Comparison of ENCODE assay signal across 20 mouse cellular contexts in genomic region chr16:9737131-9737530, GRCm38 (mm10).
A peak's percentile ranks its signal among the peaks of the same experiment; 100 is the strongest.
DNase-seq lines count a peak whose midpoint lies in the region; ATAC-seq and TF ChIP-seq lines count a peak whose summit lies in the region.
"Had no signal": no experiment of that assay in that cellular context is flagged by ENCODE, and none has a peak within 500 bp of the region (broad histone marks: within the 10 kb centered on the region; RNA-seq: fewer than 3 reads in every experiment).

No protein-coding gene starts in this region.

- peak; percentile 5 to 62 for DNase-seq in adrenal gland, adult (ENCODE audit: inconsistent age in 2 of 2, low spot score in 1 of 2)
- DNase-seq in adrenal gland, adult 8-10 months = no peak
- peak; percentile 13 for DNase-seq in hindbrain, postnatal 0 days (ENCODE audit: low spot score)
- DNase-seq in hindbrain, embryonic 10.5 days (ENCODE audit: low spot score) = no peak
- no peak for DNase-seq in lung, postnatal 0 days (ENCODE audit: low spot score)
- DNase-seq in lung, adult 18-20 months = no peak
- DNase-seq in embryo, embryonic 9.5 days (ENCODE audit: extremely low spot score) = peak; percentile 10
- DNase-seq in gastrocnemius, postnatal 36 days = no peak
- DNase-seq: cerebellum, adult 11-12 months; cerebellum, postnatal 36 days; gastrocnemius, postnatal 25 days; lung, postnatal 36 days; right cerebral cortex, postnatal 14 days; thymus, postnatal 25 days had no signal

- H3K36me3 ChIP-seq in hindbrain, postnatal 0 days (ENCODE audit: insufficient read depth, low read length) = no peaks in the 10 kb centered on the region
- no peaks in the 10 kb centered on the region for H3K36me3 ChIP-seq in hindbrain, embryonic 10.5 days
- no peaks in the 10 kb centered on the region for H3K36me3 ChIP-seq in lung, postnatal 0 days (ENCODE audit: insufficient read depth, low read length)
- H3K36me3 ChIP-seq: embryonic facial prominence, embryonic 15.5 days; forebrain, embryonic 10.5 days; limb, embryonic 10.5 days had no signal

- ATAC-seq in hindbrain, postnatal 0 days = no peak
- ATAC-seq in lung, postnatal 0 days = no peak
- ATAC-seq: CD4-positive, CD25-positive, alpha-beta regulatory T cell, adult 4 months had no signal

- intact Hi-C loops in gastrocnemius, postnatal 36 days (cut with DNase I) = no loop called here

- H3K4me3 ChIP-seq in hindbrain, postnatal 0 days (ENCODE audit: low read length) = no peak overlapping the region
- no peak overlapping the region for H3K4me3 ChIP-seq in hindbrain, embryonic 10.5 days
- no peak overlapping the region for H3K4me3 ChIP-seq in lung, postnatal 0 days (ENCODE audit: low read depth, low read length)
- H3K4me3 ChIP-seq: embryonic facial prominence, embryonic 15.5 days; forebrain, embryonic 10.5 days; limb, embryonic 10.5 days had no signal

- H3K9me3 ChIP-seq in hindbrain, postnatal 0 days (ENCODE audit: low read length) = no peaks in the 10 kb centered on the region
- peaks cover 6% of the 10 kb centered on the region; the same call in 1 of the 2 replicates for H3K9me3 ChIP-seq in hindbrain, embryonic 10.5 days
- no peaks in the 10 kb centered on the region for H3K9me3 ChIP-seq in lung, postnatal 0 days (ENCODE audit: low read length)
- H3K9me3 ChIP-seq: embryonic facial prominence, embryonic 15.5 days; forebrain, embryonic 10.5 days; limb, embryonic 10.5 days had no signal

- TF ChIP-seq EP300 in lung, postnatal 0 days (IDR thresholded peaks at IDR 0.05) = no peak

- H3K27ac ChIP-seq in hindbrain, postnatal 0 days = no peak overlapping the region
- no peak overlapping the region for H3K27ac ChIP-seq in hindbrain, embryonic 10.5 days
- H3K27ac ChIP-seq in lung, postnatal 0 days (ENCODE audit: low read length) = no peak overlapping the region
- H3K27ac ChIP-seq: embryonic facial prominence, embryonic 15.5 days; forebrain, embryonic 10.5 days; limb, embryonic 10.5 days; stomach, postnatal 0 days had no signal

- 19% methylated on average over 2 of the region's 2 CpGs for WGBS in hindbrain, postnatal 0 days
- WGBS in hindbrain, embryonic 10.5 days = 11% methylated on average over 2 of the region's 2 CpGs
- WGBS in lung, postnatal 0 days = 30% methylated on average over 2 of the region's 2 CpGs

- no peaks in the 10 kb centered on the region for H3K4me1 ChIP-seq in hindbrain, postnatal 0 days (ENCODE audit: insufficient read depth, low read length)
- peaks cover 8% of the 10 kb centered on the region for H3K4me1 ChIP-seq in hindbrain, embryonic 10.5 days (replicated peaks)
- no peaks in the 10 kb centered on the region for H3K4me1 ChIP-seq in lung, postnatal 0 days (ENCODE audit: insufficient read depth, low read depth, low read length)
- H3K4me1 ChIP-seq: embryonic facial prominence, embryonic 15.5 days; limb, embryonic 10.5 days had no signal

- H3K27me3 ChIP-seq in hindbrain, postnatal 0 days (ENCODE audit: insufficient read depth, low read length) = no peaks in the 10 kb centered on the region
- H3K27me3 ChIP-seq in hindbrain, embryonic 10.5 days (ENCODE audit: insufficient read depth, poor library complexity, severe bottlenecking) = no peaks in the 10 kb centered on the region
- H3K27me3 ChIP-seq in lung, postnatal 0 days (replicated peaks; ENCODE audit: insufficient read depth, low read length) = no peaks in the 10 kb centered on the region
- H3K27me3 ChIP-seq: embryonic facial prominence, embryonic 15.5 days had no signal

- TF ChIP-seq CTCF in hindbrain, postnatal 0 days (IDR thresholded peaks at IDR 0.05; ENCODE audit: low read depth) = peak; percentile 54
- TF ChIP-seq CTCF in lung, postnatal 0 days (IDR thresholded peaks at IDR 0.05) = 0 out of 2 replicates have a peak, but pooled peaks have one; percentile 22

- H3K9ac ChIP-seq in hindbrain, postnatal 0 days (replicated peaks; ENCODE audit: low read length) = no peak overlapping the region
- no peak overlapping the region for H3K9ac ChIP-seq in lung, postnatal 0 days (replicated peaks; ENCODE audit: low read depth)
- H3K9ac ChIP-seq: embryonic facial prominence, embryonic 15.5 days had no signal

- H3K4me2 ChIP-seq in hindbrain, postnatal 0 days (ENCODE audit: low read depth, low read length) = no peak overlapping the region
- no peak overlapping the region for H3K4me2 ChIP-seq in lung, postnatal 0 days (replicated peaks; ENCODE audit: low read depth, low read length)
- H3K4me2 ChIP-seq: embryonic facial prominence, embryonic 15.5 days; heart, embryonic 11.5 days had no signal

Comparison
In these comparisons a context has a peak if more than half of its experiments do, and no peak if none do; other contexts are left out.
1. DNase-seq: peak in adrenal gland, adult (2 of 2), hindbrain, postnatal 0 days (single experiment) and embryo, embryonic 9.5 days (single experiment); none in adrenal gland, adult 8-10 months (single experiment), hindbrain, embryonic 10.5 days (single experiment), lung, postnatal 0 days (single experiment), lung, adult 18-20 months (0 of 2) and gastrocnemius, postnatal 36 days (0 of 2).